Mouse (Mus musculus) kidney, postnatal 4 days (tissue): ENCODE measurements at regions not wholly inside any gene's neighbourhood (a gene's known extent, or its start where the extent isn't known, plus 50 kb on each side); places are given as distances from the start of the nearest gene placed in this dataset.

Experiments
- DNase-seq, 2 experiments: peaks; one replicate each; pipeline ENCODE4 v3.0.0; 2021; ENCODE audit warnings: mixed read lengths in 2 of 2

- no peak for DNase-seq
These were observed 961.4 kb downstream of the Mat2b start for GRCm38 (mm10) chr11:39733434-39734076.

GRCm38 (mm10) chr11:39723621-39724020, 971.4 kb downstream of the Mat2b start:
- DNase-seq, result no peak

GRCm38 (mm10) chr11:39678521-39678920, 1016.5 kb downstream of the Mat2b start:
- no peak for DNase-seq

GRCm38 (mm10) chr11:39653595-39653994, 1041.4 kb downstream of the Mat2b start:
- no peak for DNase-seq

GRCm38 (mm10) chr11:39619356-39619755, 1075.6 kb downstream of the Mat2b start:
- DNase-seq, result no peak

- DNase-seq, result peak in 1 of 2 experiments; percentile 3
These were observed 1079.2 kb downstream of the Mat2b start for GRCm38 (mm10) chr11:39615843-39616242.

GRCm38 (mm10) chr11:39596479-39596878, 1098.5 kb downstream of the Mat2b start:
- DNase-seq, result no peak

- peak; percentile 70 to 74 for DNase-seq
These were observed 1106.2 kb downstream of the Mat2b start for GRCm38 (mm10) chr11:39588641-39589385.

- DNase-seq, result peak in 1 of 2 experiments; percentile 4
These were observed 1136.7 kb downstream of the Mat2b start for GRCm38 (mm10) chr11:39558287-39558686.

- DNase-seq, result no peak
These were observed 1144.9 kb downstream of the Mat2b start for GRCm38 (mm10) chr11:39550066-39550465.

- no peak for DNase-seq
These were observed 1169.9 kb downstream of the Mat2b start for GRCm38 (mm10) chr11:39524866-39525649.

- no peak for DNase-seq
These were observed 1199.8 kb downstream of the Mat2b start for GRCm38 (mm10) chr11:39495253-39495652.

GRCm38 (mm10) chr11:39477136-39477535, 1217.9 kb downstream of the Mat2b start:
- no peak for DNase-seq

- peak; percentile 6 to 18 for DNase-seq
These were observed 1241.6 kb downstream of the Mat2b start for GRCm38 (mm10) chr11:39453329-39453952.

- no peak for DNase-seq
These were observed 1248.6 kb downstream of the Mat2b start for GRCm38 (mm10) chr11:39446374-39446773.

GRCm38 (mm10) chr11:39411691-39412090, 1283.3 kb downstream of the Mat2b start:
- no peak for DNase-seq

GRCm38 (mm10) chr11:39411182-39411581, 1283.8 kb downstream of the Mat2b start:
- no peak for DNase-seq

GRCm38 (mm10) chr11:39364827-39365226, 1330.2 kb downstream of the Mat2b start:
- no peak for DNase-seq

- DNase-seq, result no peak
These were observed 1344.4 kb downstream of the Mat2b start for GRCm38 (mm10) chr11:39350616-39351015.
